Mouse (Mus musculus) heart, embryonic 12.5 days (tissue): Measurements from ENCODE around the gene Eipr1. TPM values are rescaled to one million over a fixed set of nuclear protein-coding genes. Genes with fewer than 3 reads are reported as not detected.

Experiments
- ATAC-seq: fragments of 200-750 bp; cut with Nextera tagmentation; 2 replicates; pipeline ENCODE4 v1.8.0; 2017; ENCODE audit warnings: moderate TSS enrichment, moderate library complexity; ENCODE audit not compliant: insufficient number of reproducible peaks, low FRiP score
- H3K27ac ChIP-seq: fragments of 300-500 bp; sonication (generic); 2 replicates; pipeline ENCODE4 v1.5.1; 2016; ENCODE audit warnings: mild to moderate bottlenecking, moderate library complexity; ENCODE audit not compliant: poor library complexity, severe bottlenecking
- H3K27me3 ChIP-seq: fragments of 300-500 bp; sonication (generic); replicated peaks from 2 replicates; pipeline ENCODE4 v1.6.1; 2016; ENCODE audit warnings: mild to moderate bottlenecking, moderate library complexity
- H3K36me3 ChIP-seq: fragments of 300-500 bp; sonication (generic); 2 replicates; pipeline ENCODE4 v1.6.1; 2016; ENCODE audit warnings: mild to moderate bottlenecking, moderate library complexity
- H3K4me1 ChIP-seq: fragments of 300-500 bp; sonication (generic); replicated peaks from 2 replicates; pipeline ENCODE4 v1.6.1; 2016; ENCODE audit warnings: mild to moderate bottlenecking
- H3K4me2 ChIP-seq: fragments of 300-500 bp; sonication (generic); 2 replicates; pipeline ENCODE4 v1.6.1; 2016; ENCODE audit warnings: mild to moderate bottlenecking, moderate library complexity
- H3K4me3 ChIP-seq: fragments of 300-500 bp; sonication (generic); 2 replicates; pipeline ENCODE4 v1.5.1; 2016; ENCODE audit warnings: mild to moderate bottlenecking
- H3K9ac ChIP-seq: fragments of 300-500 bp; sonication (generic); 2 replicates; pipeline ENCODE4 v1.6.1; 2016; ENCODE audit warnings: mild to moderate bottlenecking, moderate library complexity
- H3K9me3 ChIP-seq: fragments of 300-500 bp; sonication (generic); replicated peaks from 2 replicates; pipeline ENCODE4 v1.6.1; 2016; ENCODE audit warnings: mild to moderate bottlenecking, moderate library complexity
- WGBS: fragments of 180-500 bp; shearing (Covaris S2); methylation state at CpG from one replicate; pipeline ENCODE4 v1.1.7; 2016; 5-methylcytosine and 5-hydroxymethylcytosine counted together
- polyA plus RNA-seq: library from polyadenylated mRNA; unstranded; fragments of >200 nt; fragmentation: Nextera tagmentation; extraction: Ambion mirVana; gene quantifications from 2 replicates; pipeline ENCODE4 v1.2.1, GENCODE M21; 2016

Gene Eipr1
- polyA plus RNA-seq, 1 experiment from 2014 or later = 20.9 TPM

- no peak for ATAC-seq
- no peaks in the 10 kb centered on the region; the same call in 1 of the 2 replicates for H3K9me3 ChIP-seq
- H3K27me3 ChIP-seq = no peaks in the 10 kb centered on the region
- H3K36me3 ChIP-seq = no peaks in the 10 kb centered on the region; the same call in 1 of the 2 replicates
- no peak overlapping the region for H3K4me2 ChIP-seq
- no peak overlapping the region for H3K4me3 ChIP-seq
- H3K9ac ChIP-seq = no peak overlapping the region
- H3K4me1 ChIP-seq = peaks cover 39% of the 10 kb centered on the region
- no peak overlapping the region for H3K27ac ChIP-seq
- 74% methylated on average over 11 of the region's 11 CpGs for WGBS
Observed at GRCm38 (mm10) chr12:28799798-28800411, 48.3 kb downstream of the Eipr1 start.

GRCm38 (mm10) chr12:28800423-28800822 lies 48.8 kb downstream of the Eipr1 start:
- H3K27ac ChIP-seq = no peak overlapping the region
- no peaks in the 10 kb centered on the region for H3K27me3 ChIP-seq
- no peak overlapping the region for H3K4me2 ChIP-seq
- H3K9ac ChIP-seq = no peak overlapping the region
- 60% methylated on average over 4 of the region's 4 CpGs for WGBS
- H3K4me1 ChIP-seq = peaks cover 39% of the 10 kb centered on the region
- no peaks in the 10 kb centered on the region; the same call in 1 of the 2 replicates for H3K9me3 ChIP-seq
- H3K36me3 ChIP-seq = no peaks in the 10 kb centered on the region; the same call in 1 of the 2 replicates
- ATAC-seq = no peak
- H3K4me3 ChIP-seq = no peak overlapping the region

DNA sequence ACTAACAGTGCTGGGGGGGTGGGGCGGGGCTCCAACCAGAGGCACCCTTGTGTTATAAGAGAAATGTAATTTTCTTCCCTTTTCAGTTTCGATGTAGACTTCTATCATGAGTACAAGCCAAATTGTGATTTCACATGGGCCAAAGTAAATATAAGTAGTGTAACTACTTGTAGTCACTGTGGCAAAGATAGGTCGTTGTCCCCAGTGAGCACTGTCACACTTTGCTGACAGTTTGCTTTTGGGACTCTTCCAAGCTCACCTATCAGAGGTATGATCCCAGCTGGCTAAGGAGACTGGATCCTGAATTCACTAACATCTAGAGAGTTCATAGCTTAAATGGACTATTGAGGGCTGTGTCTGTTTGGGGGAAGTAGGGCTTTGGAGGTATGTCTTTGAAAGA lies 49.3 kb downstream of the Eipr1 start:
- 62% methylated on average over 3 of the region's 3 CpGs for WGBS
- Histone ChIP-seq H3K9ac (no peak overlapping the region), H3K4me2 (no peak overlapping the region), H3K27me3 (no peaks in the 10 kb centered on the region), H3K9me3 (no peaks in the 10 kb centered on the region; the same call in 1 of the 2 replicates), H3K27ac (no peak overlapping the region), H3K4me1 (peaks cover 42% of the 10 kb centered on the region), H3K4me3 (no peak overlapping the region), H3K36me3 (no peaks in the 10 kb centered on the region; the same call in 1 of the 2 replicates)
- no peak for ATAC-seq

DNA sequence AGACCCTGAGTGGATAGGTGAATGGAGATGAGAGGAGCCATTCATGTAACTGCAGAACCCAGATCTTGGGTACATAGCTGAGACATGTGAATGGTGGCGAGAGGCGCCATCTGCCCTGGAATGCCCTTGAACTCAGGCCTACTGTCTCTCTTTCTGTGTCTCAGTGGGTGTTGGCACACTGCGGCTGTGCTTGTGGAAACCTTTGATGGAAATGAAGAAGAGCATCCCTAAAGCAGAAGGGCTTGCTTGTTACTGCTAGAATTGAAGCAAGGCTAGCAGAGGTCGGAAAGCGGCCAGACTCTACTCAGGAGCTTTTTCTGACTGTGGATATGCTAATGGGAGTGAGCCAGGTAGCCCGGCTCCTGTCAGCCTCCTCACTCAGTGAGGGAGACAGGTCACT lies 50.1 kb downstream of the Eipr1 start:
- ATAC-seq = no peak
- Histone ChIP-seq H3K4me3 (no peak overlapping the region), H3K4me2 (no peak overlapping the region), H3K4me1 (peaks cover 48% of the 10 kb centered on the region), H3K9ac (no peak overlapping the region), H3K27ac (no peak overlapping the region), H3K36me3 (no peaks in the 10 kb centered on the region; the same call in 1 of the 2 replicates), H3K27me3 (no peaks in the 10 kb centered on the region), H3K9me3 (no peaks in the 10 kb centered on the region; the same call in 1 of the 2 replicates)
- 91% methylated on average over 6 of the region's 6 CpGs for WGBS

- ATAC-seq = peak; percentile 71
- Histone ChIP-seq H3K4me1 (peaks cover 58% of the 10 kb centered on the region), H3K27ac (no peak overlapping the region)
Observed at GRCm38 (mm10) chr12:28803043-28803442, 51.4 kb downstream of the Eipr1 start.

GRCm38 (mm10) chr12:28804558-28805481 lies 53.2 kb downstream of the Eipr1 start:
- no peaks in the 10 kb centered on the region for H3K36me3 ChIP-seq
- H3K9me3 ChIP-seq = no peaks in the 10 kb centered on the region
- H3K4me2 ChIP-seq = peak overlapping the region; percentile 30
- H3K9ac ChIP-seq = no peak overlapping the region
- peak overlapping the region; percentile 72 for H3K27ac ChIP-seq
- ATAC-seq = peak; percentile 94
- 52% methylated on average over 3 of the region's 3 CpGs for WGBS
- H3K4me1 ChIP-seq = peaks cover 62% of the 10 kb centered on the region
- H3K27me3 ChIP-seq = no peaks in the 10 kb centered on the region
- no peak overlapping the region for H3K4me3 ChIP-seq

More at GRCm38 (mm10) chr12:28803043-28803442, 51.4 kb downstream of the Eipr1 start:
- no peaks in the 10 kb centered on the region for H3K27me3 ChIP-seq
- no peak overlapping the region for H3K4me2 ChIP-seq
- H3K4me3 ChIP-seq = no peak overlapping the region
- no peaks in the 10 kb centered on the region; the same call in 1 of the 2 replicates for H3K36me3 ChIP-seq
- no peaks in the 10 kb centered on the region; the same call in 1 of the 2 replicates for H3K9me3 ChIP-seq
- H3K9ac ChIP-seq = no peak overlapping the region

- no peak overlapping the region; the same call in 1 of the 2 replicates for H3K4me2 ChIP-seq
- no peak overlapping the region for H3K9ac ChIP-seq
- no peaks in the 10 kb centered on the region for H3K27me3 ChIP-seq
- peaks cover 48% of the 10 kb centered on the region for H3K4me1 ChIP-seq
- H3K36me3 ChIP-seq = no peaks in the 10 kb centered on the region
- peak overlapping the region; percentile 73 for H3K27ac ChIP-seq
- WGBS = 82% methylated on average over 4 of the region's 4 CpGs
- H3K4me3 ChIP-seq = no peak overlapping the region
- H3K9me3 ChIP-seq = no peaks in the 10 kb centered on the region
- no peak for ATAC-seq
Observed at GRCm38 (mm10) chr12:28808786-28809375, 57.3 kb downstream of the Eipr1 start.

GRCm38 (mm10) chr12:28809756-28810337 lies 58.2 kb downstream of the Eipr1 start:
- Histone ChIP-seq H3K4me2 (peak overlapping the region; percentile 38), H3K36me3 (no peaks in the 10 kb centered on the region), H3K27ac (peak overlapping the region; percentile 86), H3K9me3 (0 out of 2 replicates have a peak, but pooled peaks cover 4% of the 10 kb centered on the region), H3K27me3 (no peaks in the 10 kb centered on the region), H3K4me3 (no peak overlapping the region), H3K4me1 (peaks cover 39% of the 10 kb centered on the region), H3K9ac (peak overlapping the region; percentile 41; the same call in 1 of the 2 replicates)
- ATAC-seq = peak; percentile 83
- 34% methylated on average over 4 of the region's 4 CpGs for WGBS

- 0 out of 2 replicates have a peak, but pooled peaks have one; percentile 22 for ATAC-seq
- Histone ChIP-seq H3K4me1 (peaks cover 20% of the 10 kb centered on the region), H3K36me3 (no peaks in the 10 kb centered on the region), H3K27me3 (no peaks in the 10 kb centered on the region), H3K4me2 (peak overlapping the region; percentile 4; the same call in 1 of the 2 replicates), H3K9me3 (0 out of 2 replicates have a peak, but pooled peaks cover 4% of the 10 kb centered on the region), H3K9ac (no peak overlapping the region), H3K27ac (0 out of 2 replicates have a peak overlapping the region, but pooled peaks have one; percentile 8), H3K4me3 (no peak overlapping the region)
- WGBS = 35% methylated on average over 9 of the region's 9 CpGs
Observed at GRCm38 (mm10) chr12:28816681-28817426, 65.3 kb downstream of the Eipr1 start.

- Histone ChIP-seq H3K9me3 (0 out of 2 replicates have a peak, but pooled peaks cover 4% of the 10 kb centered on the region), H3K4me2 (peak overlapping the region; percentile 4; the same call in 1 of the 2 replicates), H3K4me3 (no peak overlapping the region), H3K9ac (no peak overlapping the region), H3K27me3 (no peaks in the 10 kb centered on the region), H3K4me1 (peaks cover 20% of the 10 kb centered on the region), H3K36me3 (no peaks in the 10 kb centered on the region), H3K27ac (no peak overlapping the region; the same call in 1 of the 2 replicates)
- ATAC-seq = no peak; the same call in 1 of the 2 replicates
- 13% methylated on average over 5 of the region's 5 CpGs for WGBS
Observed at GRCm38 (mm10) chr12:28817427-28817752, 65.8 kb downstream of the Eipr1 start.
